Mouse (Mus musculus) adrenal gland, adult 18-20 months (tissue): ENCODE data around the gene Nmnat1. TPM values are rescaled to one million over a fixed set of nuclear protein-coding genes. Genes with fewer than 3 reads are reported as not detected.
A peak's percentile ranks its signal among the peaks of the same experiment; 100 is the strongest.

Experiments used
- DNase-seq, 2 experiments: peaks; one replicate each; pipeline ENCODE4 v3.0.0; 2021 to 2022; ENCODE audit warnings: low spot score in 2 of 2
- long read RNA-seq, 2 experiments: library from polyadenylated mRNA; stranded (forward); transcript quantifications; one replicate each; pipeline ENCODE4 v2.0.0; 2021
- total RNA-seq, 2 experiments: library from RNA; stranded (reverse); gene quantifications; 1 replicate in 1 of 2; 2 replicates in 1 of 2; pipeline ENCODE4 v1.2.3; 2021

Nmnat1 gene
- total RNA-seq = 10 to 100 TPM; 17.8 to 19.9 TPM
- long read RNA-seq, experiment 1, transcript Nmnat1-201 (5 exons, 1,238 nt) = major isoform, 12 of 14 reads
- long read RNA-seq, experiment 1, partial matches to known transcripts = 0 of 14 reads
- long read RNA-seq, experiment 1, other reads (novel, unspliced or antisense) = 0 of 14 reads
- long read RNA-seq, experiment 2, transcript Nmnat1-201 (5 exons, 1,238 nt) = major isoform, 16 of 31 reads
- long read RNA-seq, experiment 2, partial matches to known transcripts = 13 of 31 reads
- long read RNA-seq, experiment 2, other reads (novel, unspliced or antisense) = 1 of 31 reads

- peak; percentile 89 to 90 for DNase-seq
Observed at GRCm38 (mm10) chr4:149485053-149485824, at the start of gene Nmnat1, which contains the start of gene Lzic. Gene Nmnat1 (minus strand): TSS chr4:149485202. Gene Lzic (plus strand): TSS chr4:149485229.

GRCm38 (mm10) chr4:149529691-149530090 is 44.7 kb upstream of the Nmnat1 start:
- no peak for DNase-seq

GRCm38 (mm10) chr4:149527621-149528354 is 42.8 kb upstream of the Nmnat1 start:
- no peak for DNase-seq

- no peak for DNase-seq
Observed at GRCm38 (mm10) chr4:149526330-149526729, 41.3 kb upstream of the Nmnat1 start.

- DNase-seq = no peak
Observed at GRCm38 (mm10) chr4:149525811-149526210, 40.8 kb upstream of the Nmnat1 start.

- no peak for DNase-seq
Observed at GRCm38 (mm10) chr4:149525170-149525569, 40.2 kb upstream of the Nmnat1 start.

GRCm38 (mm10) chr4:149523961-149524360 is 39.0 kb upstream of the Nmnat1 start:
- DNase-seq = no peak

- DNase-seq = no peak
Observed at GRCm38 (mm10) chr4:149521258-149521657, 36.3 kb upstream of the Nmnat1 start.

GRCm38 (mm10) chr4:149518351-149519220 is 33.6 kb upstream of the Nmnat1 start:
- DNase-seq = peak in 1 of 2 experiments; percentile 18

- peak; percentile 97 to 98 for DNase-seq
Observed at GRCm38 (mm10) chr4:149517868-149518340, 32.9 kb upstream of the Nmnat1 start, which contains the start of gene Ctnnbip1. Gene Ctnnbip1 (plus strand): TSS chr4:149518236.

GRCm38 (mm10) chr4:149515706-149516105 is 30.7 kb upstream of the Nmnat1 start:
- DNase-seq = no peak

- no peak for DNase-seq
Observed at GRCm38 (mm10) chr4:149512072-149512471, 27.1 kb upstream of the Nmnat1 start.

- DNase-seq = no peak
Observed at GRCm38 (mm10) chr4:149511221-149511646, 26.2 kb upstream of the Nmnat1 start.

GRCm38 (mm10) chr4:149506904-149507303 is 21.9 kb upstream of the Nmnat1 start:
- DNase-seq = no peak

- no peak for DNase-seq
Observed at GRCm38 (mm10) chr4:149505261-149505967, 20.4 kb upstream of the Nmnat1 start.

GRCm38 (mm10) chr4:149504858-149505257 is 19.9 kb upstream of the Nmnat1 start:
- DNase-seq = no peak

- DNase-seq = no peak
Observed at GRCm38 (mm10) chr4:149504363-149504762, 19.4 kb upstream of the Nmnat1 start.

- DNase-seq = no peak
Observed at GRCm38 (mm10) chr4:149499790-149500189, 14.8 kb upstream of the Nmnat1 start.

- DNase-seq = no peak
Observed at GRCm38 (mm10) chr4:149498901-149499300, 13.9 kb upstream of the Nmnat1 start.

GRCm38 (mm10) chr4:149496612-149497011 is 11.6 kb upstream of the Nmnat1 start:
- no peak for DNase-seq
